Mouse (Mus musculus) R1 (cell line): ENCODE data around the gene Emc6.

Experiments
- DNase-seq: peaks from one replicate; pipeline ENCODE4 v3.0.0-alpha.2; 2018; ENCODE audit warnings: low read depth, low spot score

Gene Emc6

GRCm38 (mm10) chr11:73126495-73126894 is 50.3 kb downstream of the Emc6 start:
- DNase-seq = no peak
